Mouse (Mus musculus): ENCODE results near the gene Bpifc. TPM values are rescaled to one million over a fixed set of nuclear protein-coding genes. Genes with fewer than 3 reads are reported as not detected.

The Bpifc gene
- polyA plus RNA-seq, 1 experiment from 2014 or later: 3.0 TPM

GRCm38 (mm10) chr10:86000447-86000846 is 11.2 kb downstream of the Bpifc start:
- Histone ChIP-seq H3K36me3 (ENCODE audit: control insufficient read depth, insufficient read depth, low read length) (no peaks in the 10 kb centered on the region), H3K4me1 (ENCODE audit: control insufficient read depth, insufficient read depth, low read length) (no peaks in the 10 kb centered on the region), H3K27ac (ENCODE audit: low read length) (no peak overlapping the region), H3K9ac (ENCODE audit: low read length) (no peak overlapping the region), H3K4me3 (replicated peaks; ENCODE audit: low read length) (no peak overlapping the region), H3K27me3 (ENCODE audit: control insufficient read depth, insufficient read depth, low read length) (no peaks in the 10 kb centered on the region), H3K4me2 (ENCODE audit: low read depth, low read length) (no peak overlapping the region), H3K9me3 (replicated peaks; ENCODE audit: control insufficient read depth, low read length) (no peaks in the 10 kb centered on the region)
- 92% methylated on average over 4 of the region's 4 CpGs for WGBS
- ATAC-seq (ENCODE audit: insufficient read depth, low FRiP score): no peak

GRCm38 (mm10) chr10:85994543-85995104 is 17.1 kb downstream of the Bpifc start:
- no peaks in the 10 kb centered on the region for H3K4me1 ChIP-seq (ENCODE audit: control insufficient read depth, insufficient read depth, low read length)
- WGBS: 62% methylated on average over 5 of the region's 5 CpGs
- H3K27ac ChIP-seq (ENCODE audit: low read length): no peak overlapping the region
- no peak overlapping the region for H3K9ac ChIP-seq (ENCODE audit: low read length)
- no peaks in the 10 kb centered on the region for H3K27me3 ChIP-seq (ENCODE audit: control insufficient read depth, insufficient read depth, low read length)
- no peaks in the 10 kb centered on the region for H3K9me3 ChIP-seq (replicated peaks; ENCODE audit: control insufficient read depth, low read length)
- H3K4me2 ChIP-seq (ENCODE audit: low read depth, low read length): no peak overlapping the region
- no peak overlapping the region for H3K4me3 ChIP-seq (replicated peaks; ENCODE audit: low read length)
- ATAC-seq (ENCODE audit: insufficient read depth, low FRiP score): no peak
- H3K36me3 ChIP-seq (ENCODE audit: control insufficient read depth, insufficient read depth, low read length): no peaks in the 10 kb centered on the region

- WGBS: 92% methylated on average over 9 of the region's 9 CpGs
Observed at GRCm38 (mm10) chr10:85993836-85994235, 17.9 kb downstream of the Bpifc start.

GRCm38 (mm10) chr10:85992412-85992811 is 19.3 kb downstream of the Bpifc start:
- Histone ChIP-seq H3K36me3 (ENCODE audit: control insufficient read depth, insufficient read depth, low read length) (no peaks in the 10 kb centered on the region), H3K4me3 (replicated peaks; ENCODE audit: low read length) (no peak overlapping the region), H3K27me3 (ENCODE audit: control insufficient read depth, insufficient read depth, low read length) (no peaks in the 10 kb centered on the region), H3K9me3 (replicated peaks; ENCODE audit: control insufficient read depth, low read length) (no peaks in the 10 kb centered on the region), H3K27ac (ENCODE audit: low read length) (no peak overlapping the region), H3K4me1 (ENCODE audit: control insufficient read depth, insufficient read depth, low read length) (no peaks in the 10 kb centered on the region), H3K9ac (ENCODE audit: low read length) (no peak overlapping the region), H3K4me2 (ENCODE audit: low read depth, low read length) (no peak overlapping the region)
- no peak for ATAC-seq (ENCODE audit: insufficient read depth, low FRiP score)
- 79% methylated on average over 4 of the region's 4 CpGs for WGBS

More at GRCm38 (mm10) chr10:85993836-85994235, 17.9 kb downstream of the Bpifc start:
- Histone ChIP-seq H3K27me3 (ENCODE audit: control insufficient read depth, insufficient read depth, low read length) (no peaks in the 10 kb centered on the region), H3K4me3 (replicated peaks; ENCODE audit: low read length) (no peak overlapping the region), H3K4me2 (ENCODE audit: low read depth, low read length) (no peak overlapping the region), H3K4me1 (ENCODE audit: control insufficient read depth, insufficient read depth, low read length) (no peaks in the 10 kb centered on the region), H3K36me3 (ENCODE audit: control insufficient read depth, insufficient read depth, low read length) (no peaks in the 10 kb centered on the region), H3K9me3 (replicated peaks; ENCODE audit: control insufficient read depth, low read length) (no peaks in the 10 kb centered on the region), H3K27ac (ENCODE audit: low read length) (no peak overlapping the region), H3K9ac (ENCODE audit: low read length) (no peak overlapping the region)
- no peak for ATAC-seq (ENCODE audit: insufficient read depth, low FRiP score)

GRCm38 (mm10) chr10:85989412-85990115 is 22.1 kb downstream of the Bpifc start:
- H3K9me3 ChIP-seq (replicated peaks; ENCODE audit: control insufficient read depth, low read length): no peaks in the 10 kb centered on the region
- peak overlapping the region; percentile 43 for H3K27ac ChIP-seq (ENCODE audit: low read length)
- H3K4me1 ChIP-seq (ENCODE audit: control insufficient read depth, insufficient read depth, low read length): no peaks in the 10 kb centered on the region
- H3K9ac ChIP-seq (ENCODE audit: low read length): no peak overlapping the region
- WGBS: 64% methylated on average over 6 of the region's 6 CpGs
- no peaks in the 10 kb centered on the region for H3K27me3 ChIP-seq (ENCODE audit: control insufficient read depth, insufficient read depth, low read length)
- no peaks in the 10 kb centered on the region for H3K36me3 ChIP-seq (ENCODE audit: control insufficient read depth, insufficient read depth, low read length)
- no peak for ATAC-seq (ENCODE audit: insufficient read depth, low FRiP score)
- H3K4me2 ChIP-seq (ENCODE audit: low read depth, low read length): no peak overlapping the region
- H3K4me3 ChIP-seq (replicated peaks; ENCODE audit: low read length): no peak overlapping the region

- no peaks in the 10 kb centered on the region for H3K4me1 ChIP-seq (ENCODE audit: control insufficient read depth, insufficient read depth, low read length)
- peak overlapping the region; percentile 14 for H3K27ac ChIP-seq (ENCODE audit: low read length)
- WGBS: 68% methylated on average over 4 of the region's 4 CpGs
- H3K9me3 ChIP-seq (replicated peaks; ENCODE audit: control insufficient read depth, low read length): no peaks in the 10 kb centered on the region
- no peaks in the 10 kb centered on the region for H3K27me3 ChIP-seq (ENCODE audit: control insufficient read depth, insufficient read depth, low read length)
- ATAC-seq (ENCODE audit: insufficient read depth, low FRiP score): no peak
- H3K4me3 ChIP-seq (replicated peaks; ENCODE audit: low read length): no peak overlapping the region
- H3K36me3 ChIP-seq (ENCODE audit: control insufficient read depth, insufficient read depth, low read length): no peaks in the 10 kb centered on the region
- no peak overlapping the region for H3K4me2 ChIP-seq (ENCODE audit: low read depth, low read length)
- H3K9ac ChIP-seq (ENCODE audit: low read length): no peak overlapping the region
Observed at GRCm38 (mm10) chr10:85972915-85973314, 38.8 kb downstream of the Bpifc start.

GRCm38 (mm10) chr10:85971826-85972225 is 39.9 kb downstream of the Bpifc start:
- WGBS: 86% methylated on average over 9 of the region's 9 CpGs
- Histone ChIP-seq H3K4me2 (ENCODE audit: low read depth, low read length) (no peak overlapping the region), H3K4me1 (ENCODE audit: control insufficient read depth, insufficient read depth, low read length) (no peaks in the 10 kb centered on the region), H3K36me3 (ENCODE audit: control insufficient read depth, insufficient read depth, low read length) (no peaks in the 10 kb centered on the region), H3K27ac (ENCODE audit: low read length) (no peak overlapping the region), H3K4me3 (replicated peaks; ENCODE audit: low read length) (no peak overlapping the region), H3K27me3 (ENCODE audit: control insufficient read depth, insufficient read depth, low read length) (no peaks in the 10 kb centered on the region), H3K9ac (ENCODE audit: low read length) (no peak overlapping the region), H3K9me3 (replicated peaks; ENCODE audit: control insufficient read depth, low read length) (no peaks in the 10 kb centered on the region)
- ATAC-seq (ENCODE audit: insufficient read depth, low FRiP score): no peak

- no peak for ATAC-seq (ENCODE audit: insufficient read depth, low FRiP score)
- no peaks in the 10 kb centered on the region for H3K4me1 ChIP-seq (ENCODE audit: control insufficient read depth, insufficient read depth, low read length)
- H3K36me3 ChIP-seq (ENCODE audit: control insufficient read depth, insufficient read depth, low read length): no peaks in the 10 kb centered on the region
- WGBS: 41% methylated on average over 8 of the region's 8 CpGs
- H3K27me3 ChIP-seq (ENCODE audit: control insufficient read depth, insufficient read depth, low read length): no peaks in the 10 kb centered on the region
- H3K4me2 ChIP-seq (ENCODE audit: low read depth, low read length): no peak overlapping the region
- no peak overlapping the region for H3K4me3 ChIP-seq (replicated peaks; ENCODE audit: low read length)
- H3K9ac ChIP-seq (ENCODE audit: low read length): no peak overlapping the region
- no peaks in the 10 kb centered on the region for H3K9me3 ChIP-seq (replicated peaks; ENCODE audit: control insufficient read depth, low read length)
- H3K27ac ChIP-seq (ENCODE audit: low read length): no peak overlapping the region
Observed at GRCm38 (mm10) chr10:85969894-85970620, 41.6 kb downstream of the Bpifc start.

GRCm38 (mm10) chr10:85968731-85969130 is 43.0 kb downstream of the Bpifc start:
- Histone ChIP-seq H3K4me2 (ENCODE audit: low read depth, low read length) (no peak overlapping the region), H3K36me3 (ENCODE audit: control insufficient read depth, insufficient read depth, low read length) (no peaks in the 10 kb centered on the region), H3K4me1 (ENCODE audit: control insufficient read depth, insufficient read depth, low read length) (no peaks in the 10 kb centered on the region), H3K9me3 (replicated peaks; ENCODE audit: control insufficient read depth, low read length) (no peaks in the 10 kb centered on the region), H3K27ac (ENCODE audit: low read length) (no peak overlapping the region), H3K4me3 (replicated peaks; ENCODE audit: low read length) (no peak overlapping the region), H3K9ac (ENCODE audit: low read length) (no peak overlapping the region), H3K27me3 (ENCODE audit: control insufficient read depth, insufficient read depth, low read length) (no peaks in the 10 kb centered on the region)
- no peak for ATAC-seq (ENCODE audit: insufficient read depth, low FRiP score)
- 33% methylated on average over 2 of the region's 2 CpGs for WGBS

Measured in stomach, embryonic 16.5 days (tissue).